Mouse (Mus musculus): ENCODE measurements around the gene Pcsk5. TPM values are rescaled to one million over a fixed set of nuclear protein-coding genes. Genes with fewer than 3 reads are reported as not detected.
"Not testable (repeated sequence)": the region's sequence is repeated elsewhere in the genome, so short reads cannot be mapped to it uniquely, and the experiment has no call there.

The Pcsk5 gene
- total and polyA plus RNA-seq, 3 experiments, result 0.27 TPM; not detected in 2

GRCm38 (mm10) chr19:17482126-17482790, 355.2 kb downstream of the Pcsk5 start:
- no peak for ATAC-seq (ENCODE audit: extremely low read depth, insufficient number of reproducible peaks, low FRiP score, poor library complexity, severe bottlenecking)
- H3K36me3 ChIP-seq (replicated peaks), result no peaks in the 10 kb centered on the region
- H3K4me1 ChIP-seq (ENCODE audit: insufficient read depth, low read depth, low read length), result no peaks in the 10 kb centered on the region
- DNase-seq (ENCODE audit: low spot score), result no peak
- H3K4me3 ChIP-seq (ENCODE audit: low read depth, low read length), result no peak overlapping the region
- H3K27me3 ChIP-seq (ENCODE audit: insufficient read depth, low read length), result no peaks in the 10 kb centered on the region
- TF ChIP-seq TAL1 (conservative IDR thresholded peaks at IDR 0.05; ENCODE audit: low read depth, low read length) (no peak), POLR2AphosphoS5 (IDR thresholded peaks at IDR 0.05; ENCODE audit: insufficient replicate concordance, low read depth, low read length) (no peak), CTCF (IDR thresholded peaks at IDR 0.05; ENCODE audit: low read depth, low read length) (no peak), GATA2 (IDR thresholded peaks at IDR 0.05; ENCODE audit: borderline replicate concordance, low read depth, low read length) (no peak), GATA1 (IDR thresholded peaks at IDR 0.05; ENCODE audit: borderline replicate concordance, low read length) (no peak)
- no peaks in the 10 kb centered on the region for H3K9me3 ChIP-seq (replicated peaks)

- H3K27me3 ChIP-seq (ENCODE audit: insufficient read depth, low read length), result no peaks in the 10 kb centered on the region
- TF ChIP-seq POLR2AphosphoS5 (IDR thresholded peaks at IDR 0.05; ENCODE audit: insufficient replicate concordance, low read depth, low read length) (no peak), GATA2 (IDR thresholded peaks at IDR 0.05; ENCODE audit: borderline replicate concordance, low read depth, low read length) (no peak), TAL1 (conservative IDR thresholded peaks at IDR 0.05; ENCODE audit: low read depth, low read length) (no peak), CTCF (IDR thresholded peaks at IDR 0.05; ENCODE audit: low read depth, low read length) (no peak), GATA1 (IDR thresholded peaks at IDR 0.05; ENCODE audit: borderline replicate concordance, low read length) (no peak)
- no peak overlapping the region for H3K4me3 ChIP-seq (ENCODE audit: low read depth, low read length)
- DNase-seq (ENCODE audit: low spot score) (no peak), ATAC-seq (ENCODE audit: extremely low read depth, insufficient number of reproducible peaks, low FRiP score, poor library complexity, severe bottlenecking) (no peak)
- H3K9me3 ChIP-seq (replicated peaks), result no peaks in the 10 kb centered on the region
- no peaks in the 10 kb centered on the region for H3K36me3 ChIP-seq (replicated peaks)
- H3K4me1 ChIP-seq (ENCODE audit: insufficient read depth, low read depth, low read length), result no peaks in the 10 kb centered on the region
Observed at GRCm38 (mm10) chr19:17479471-17479870, 358.0 kb downstream of the Pcsk5 start.

GRCm38 (mm10) chr19:17476021-17476420, 361.4 kb downstream of the Pcsk5 start:
- H3K27me3 ChIP-seq (ENCODE audit: insufficient read depth, low read length), result no peaks in the 10 kb centered on the region
- H3K36me3 ChIP-seq (replicated peaks), result no peaks in the 10 kb centered on the region
- H3K4me1 ChIP-seq (ENCODE audit: insufficient read depth, low read depth, low read length), result no peaks in the 10 kb centered on the region
- DNase-seq (ENCODE audit: low spot score) (no peak), ATAC-seq (ENCODE audit: extremely low read depth, insufficient number of reproducible peaks, low FRiP score, poor library complexity, severe bottlenecking) (no peak)
- H3K4me3 ChIP-seq (ENCODE audit: low read depth, low read length), result no peak overlapping the region
- H3K9me3 ChIP-seq (replicated peaks), result no peaks in the 10 kb centered on the region
- TF ChIP-seq GATA1 (IDR thresholded peaks at IDR 0.05; ENCODE audit: borderline replicate concordance, low read length), result no peak
- no peak for TF ChIP-seq POLR2AphosphoS5 (IDR thresholded peaks at IDR 0.05; ENCODE audit: insufficient replicate concordance, low read depth, low read length)
- TF ChIP-seq GATA2 (IDR thresholded peaks at IDR 0.05; ENCODE audit: borderline replicate concordance, low read depth, low read length), result no peak
- no peak for TF ChIP-seq TAL1 (conservative IDR thresholded peaks at IDR 0.05; ENCODE audit: low read depth, low read length)
- TF ChIP-seq CTCF (IDR thresholded peaks at IDR 0.05; ENCODE audit: low read depth, low read length), result no peak

- not testable (repeated sequence) for DNase-seq (ENCODE audit: low spot score); H3K36me3 ChIP-seq (replicated peaks); H3K4me1 ChIP-seq (ENCODE audit: insufficient read depth, low read depth, low read length); H3K27me3 ChIP-seq (ENCODE audit: insufficient read depth, low read length); H3K4me3 ChIP-seq (ENCODE audit: low read depth, low read length); ATAC-seq (ENCODE audit: extremely low read depth, insufficient number of reproducible peaks, low FRiP score, poor library complexity, severe bottlenecking); H3K9me3 ChIP-seq (replicated peaks)
Observed at GRCm38 (mm10) chr19:17473138-17473537, 364.3 kb downstream of the Pcsk5 start.

GRCm38 (mm10) chr19:17471861-17472260, 365.6 kb downstream of the Pcsk5 start:
- Histone ChIP-seq H3K27me3 (ENCODE audit: insufficient read depth, low read length) (no peaks in the 10 kb centered on the region), H3K9me3 (replicated peaks) (no peaks in the 10 kb centered on the region), H3K4me3 (ENCODE audit: low read depth, low read length) (no peak overlapping the region), H3K4me1 (ENCODE audit: insufficient read depth, low read depth, low read length) (no peaks in the 10 kb centered on the region), H3K36me3 (replicated peaks) (no peaks in the 10 kb centered on the region)
- ATAC-seq (ENCODE audit: extremely low read depth, insufficient number of reproducible peaks, low FRiP score, poor library complexity, severe bottlenecking) (no peak), DNase-seq (ENCODE audit: low spot score) (no peak)
- no peak for TF ChIP-seq CTCF (IDR thresholded peaks at IDR 0.05; ENCODE audit: low read depth, low read length)
- no peak for TF ChIP-seq GATA1 (IDR thresholded peaks at IDR 0.05; ENCODE audit: borderline replicate concordance, low read length)
- TF ChIP-seq TAL1 (conservative IDR thresholded peaks at IDR 0.05; ENCODE audit: low read depth, low read length), result no peak
- TF ChIP-seq GATA2 (IDR thresholded peaks at IDR 0.05; ENCODE audit: borderline replicate concordance, low read depth, low read length), result no peak
- TF ChIP-seq POLR2AphosphoS5 (IDR thresholded peaks at IDR 0.05; ENCODE audit: insufficient replicate concordance, low read depth, low read length), result no peak

- Histone ChIP-seq H3K4me1 (ENCODE audit: insufficient read depth, low read depth, low read length) (no peaks in the 10 kb centered on the region), H3K4me3 (ENCODE audit: low read depth, low read length) (no peak overlapping the region), H3K9me3 (replicated peaks) (no peaks in the 10 kb centered on the region), H3K27me3 (ENCODE audit: insufficient read depth, low read length) (no peaks in the 10 kb centered on the region), H3K36me3 (replicated peaks) (no peaks in the 10 kb centered on the region)
- ATAC-seq (ENCODE audit: extremely low read depth, insufficient number of reproducible peaks, low FRiP score, poor library complexity, severe bottlenecking), result no peak
- TF ChIP-seq TAL1 (conservative IDR thresholded peaks at IDR 0.05; ENCODE audit: low read depth, low read length) (no peak), POLR2AphosphoS5 (IDR thresholded peaks at IDR 0.05; ENCODE audit: insufficient replicate concordance, low read depth, low read length) (no peak), CTCF (IDR thresholded peaks at IDR 0.05; ENCODE audit: low read depth, low read length) (no peak), GATA2 (IDR thresholded peaks at IDR 0.05; ENCODE audit: borderline replicate concordance, low read depth, low read length) (no peak), GATA1 (IDR thresholded peaks at IDR 0.05; ENCODE audit: borderline replicate concordance, low read length) (no peak)
- DNase-seq (ENCODE audit: low spot score), result no peak
Observed at GRCm38 (mm10) chr19:17471196-17471595, 366.2 kb downstream of the Pcsk5 start.

All from G1E (cell line).